Mouse (Mus musculus): ENCODE results near the gene Git2. TPM values are rescaled to one million over a fixed set of nuclear protein-coding genes. Genes with fewer than 3 reads are reported as not detected.

Gene Git2
- total RNA-seq, 4 experiments from 2014 or later = 32.8 to 59.9 (median 45.6) TPM

GRCm38 (mm10) chr5:114720784-114721183, 54.5 kb downstream of the Git2 start:
- no peak for DNase-seq

- no peak for DNase-seq
These were observed 55.4 kb downstream of the Git2 start for GRCm38 (mm10) chr5:114719928-114720270.

GRCm38 (mm10) chr5:114719003-114719927, 56.1 kb downstream of the Git2 start:
- DNase-seq = no peak

- DNase-seq = no peak
These were observed 56.8 kb downstream of the Git2 start for GRCm38 (mm10) chr5:114718483-114718882.

GRCm38 (mm10) chr5:114717937-114718336, 57.4 kb downstream of the Git2 start:
- no peak for DNase-seq

- no peak for DNase-seq
These were observed 58.0 kb downstream of the Git2 start for GRCm38 (mm10) chr5:114717292-114717691.

GRCm38 (mm10) chr5:114714551-114714950, 60.8 kb downstream of the Git2 start:
- no peak for DNase-seq

GRCm38 (mm10) chr5:114709357-114709756, 66.0 kb downstream of the Git2 start:
- no peak for DNase-seq

GRCm38 (mm10) chr5:114708491-114708890, 66.8 kb downstream of the Git2 start:
- DNase-seq = no peak

GRCm38 (mm10) chr5:114707265-114708068, 67.8 kb downstream of the Git2 start, which contains the start of gene Tchp:
Gene Tchp, plus strand, starts transcription at chr5:114707760.
- DNase-seq = peak; percentile 89

- DNase-seq = no peak
These were observed 72.6 kb downstream of the Git2 start for GRCm38 (mm10) chr5:114702403-114703392.

GRCm38 (mm10) chr5:114699015-114699414, 76.3 kb downstream of the Git2 start:
- no peak for DNase-seq

GRCm38 (mm10) chr5:114698044-114698746, 77.1 kb downstream of the Git2 start:
- no peak for DNase-seq

GRCm38 (mm10) chr5:114696939-114697338, 78.4 kb downstream of the Git2 start:
- DNase-seq = no peak

GRCm38 (mm10) chr5:114695775-114696174, 79.5 kb downstream of the Git2 start:
- no peak for DNase-seq

- DNase-seq = peak; percentile 89
These were observed 84.4 kb downstream of the Git2 start, which contains the start of gene Gltp for GRCm38 (mm10) chr5:114690633-114691567. Gene Gltp, minus strand, starts transcription at chr5:114690984.

GRCm38 (mm10) chr5:114689700-114690366, 85.5 kb downstream of the Git2 start:
- no peak for DNase-seq

- DNase-seq = no peak
These were observed 86.6 kb downstream of the Git2 start for GRCm38 (mm10) chr5:114688703-114689102.

GRCm38 (mm10) chr5:114687901-114688300, 87.4 kb downstream of the Git2 start:
- DNase-seq = no peak
